Mouse (Mus musculus) embryonic facial prominence, embryonic 10.5 days (tissue): ENCODE measurements around the gene Smok3b. TPM values are rescaled to one million over a fixed set of nuclear protein-coding genes. Genes with fewer than 3 reads are reported as not detected.
"Not testable (repeated sequence)": the region's sequence is repeated elsewhere in the genome, so short reads cannot be mapped to it uniquely, and the experiment has no call there.

Experiments
- DNase-seq: peaks from one replicate; pipeline ENCODE4 v3.0.0-alpha.2; 2017; ENCODE audit warnings: low spot score
- H3K27ac ChIP-seq: fragments of 300-500 bp; sonication (generic); replicated peaks from 2 replicates; pipeline ENCODE4 v1.5.1; 2016; ENCODE audit warnings: mild to moderate bottlenecking
- H3K27me3 ChIP-seq: fragments of 300-500 bp; sonication (generic); replicated peaks from 2 replicates; pipeline ENCODE4 v1.6.1; 2016; ENCODE audit warnings: low read depth, mild to moderate bottlenecking; ENCODE audit not compliant: poor library complexity, severe bottlenecking
- H3K36me3 ChIP-seq: fragments of 300-500 bp; sonication (generic); replicated peaks from 2 replicates; pipeline ENCODE4 v1.6.1; 2016; ENCODE audit warnings: mild to moderate bottlenecking, moderate library complexity
- H3K4me1 ChIP-seq: fragments of 300-500 bp; sonication (generic); 2 replicates; pipeline ENCODE4 v1.6.1; 2016
- H3K4me3 ChIP-seq: fragments of 300-500 bp; sonication (generic); 2 replicates; pipeline ENCODE4 v1.5.1; 2016; ENCODE audit warnings: mild to moderate bottlenecking, moderate library complexity
- H3K9me3 ChIP-seq: fragments of 300-500 bp; sonication (generic); 2 replicates; pipeline ENCODE4 v1.6.1; 2016; ENCODE audit warnings: mild to moderate bottlenecking
- whole genome bisulfite sequencing: fragments of 180-500 bp; shearing (Covaris S2); methylation state at CpG from one replicate; pipeline ENCODE4 v1.1.7; 2016; 5-methylcytosine and 5-hydroxymethylcytosine counted together
- polyA plus RNA-seq: library from polyadenylated mRNA; unstranded; fragments of >200 nt; fragmentation: Nextera tagmentation; extraction: Ambion mirVana; gene quantifications from 2 replicates; pipeline ENCODE4 v1.2.1, GENCODE M21; 2016

The Smok3b gene
- polyA plus RNA-seq, 1 experiment from 2014 or later = not detected

DNA sequence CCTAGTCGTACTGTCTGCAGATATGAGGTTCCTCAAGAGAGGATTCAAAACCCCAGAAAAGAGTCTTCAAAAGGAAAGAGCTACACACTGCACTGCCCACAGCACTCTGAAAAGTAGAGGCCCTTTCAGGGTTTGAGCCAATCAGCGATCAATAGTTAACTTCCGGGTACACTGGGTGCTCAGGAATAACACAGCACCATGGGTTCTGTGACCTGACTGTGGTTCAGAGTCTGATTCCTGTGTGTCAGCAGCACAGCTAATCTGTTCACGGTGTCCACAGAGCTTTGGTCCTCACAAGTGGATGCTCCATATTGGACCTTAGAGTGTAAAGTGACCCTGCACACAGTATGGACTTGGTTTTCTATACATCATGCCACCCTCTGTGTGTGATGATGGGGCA, 1.7 kb upstream of the Smok3b start:
- not testable (repeated sequence) for H3K4me1 ChIP-seq, H3K9me3 ChIP-seq, H3K27me3 ChIP-seq, H3K4me3 ChIP-seq, H3K36me3 ChIP-seq, H3K27ac ChIP-seq, DNase-seq
- WGBS = 89% methylated on average over 4 of the region's 4 CpGs

GRCm38 (mm10) chr5:138052894-138053293, 31.7 kb downstream of the Smok3b start, which contains the start of gene Smok3c:
Gene Smok3c (plus strand): TSS chr5:138053194.
- not testable (repeated sequence) for H3K4me1 ChIP-seq, H3K36me3 ChIP-seq, DNase-seq, H3K27ac ChIP-seq, H3K9me3 ChIP-seq, H3K4me3 ChIP-seq, H3K27me3 ChIP-seq
- no CpG with 5 or more reads among the region's 5 CpGs for WGBS

GRCm38 (mm10) chr5:138073803-138074202, 52.6 kb downstream of the Smok3b start:
- WGBS = 90% methylated on average over 4 of the region's 4 CpGs
- H3K27ac ChIP-seq = no peak overlapping the region
- DNase-seq = no peak
- H3K36me3 ChIP-seq = no peaks in the 10 kb centered on the region
- no peak overlapping the region for H3K4me3 ChIP-seq
- no peaks in the 10 kb centered on the region for H3K9me3 ChIP-seq
- no peaks in the 10 kb centered on the region for H3K27me3 ChIP-seq
- H3K4me1 ChIP-seq = no peaks in the 10 kb centered on the region

DNA sequence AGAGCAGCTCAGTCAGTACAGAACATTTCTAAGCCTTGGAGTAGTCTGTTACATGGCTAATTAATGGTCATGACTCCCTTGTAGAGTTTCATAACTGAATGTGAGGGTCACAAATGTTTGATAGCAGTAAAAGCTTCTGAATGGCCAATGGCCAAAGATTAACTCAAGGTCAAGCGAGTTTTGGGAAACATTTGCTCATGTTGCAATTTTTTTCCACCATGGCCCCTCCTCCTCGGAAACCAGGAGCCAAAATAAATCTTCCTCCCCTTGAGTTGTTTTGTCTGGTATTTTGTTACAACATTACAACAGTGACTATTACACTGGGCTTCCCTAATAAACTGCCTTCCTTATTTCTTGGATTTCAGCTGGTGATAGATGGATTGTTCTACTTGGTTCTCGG, 54.5 kb downstream of the Smok3b start:
- no peak overlapping the region for H3K4me3 ChIP-seq
- H3K27ac ChIP-seq = no peak overlapping the region
- DNase-seq = no peak
- no peaks in the 10 kb centered on the region for H3K27me3 ChIP-seq
- H3K9me3 ChIP-seq = no peaks in the 10 kb centered on the region
- H3K4me1 ChIP-seq = no peaks in the 10 kb centered on the region
- 78% methylated on average over 3 of the region's 3 CpGs for WGBS
- H3K36me3 ChIP-seq = no peaks in the 10 kb centered on the region

GRCm38 (mm10) chr5:138076148-138076547, 54.9 kb downstream of the Smok3b start:
- Histone ChIP-seq H3K36me3 (no peaks in the 10 kb centered on the region), H3K4me1 (no peaks in the 10 kb centered on the region), H3K4me3 (no peak overlapping the region), H3K27ac (no peak overlapping the region), H3K9me3 (no peaks in the 10 kb centered on the region), H3K27me3 (no peaks in the 10 kb centered on the region)
- 61% methylated on average over 2 of the region's 2 CpGs for WGBS
- no peak for DNase-seq

- no peaks in the 10 kb centered on the region for H3K4me1 ChIP-seq
Measured at GRCm38 (mm10) chr5:138080456-138080855, 59.2 kb downstream of the Smok3b start.

DNA sequence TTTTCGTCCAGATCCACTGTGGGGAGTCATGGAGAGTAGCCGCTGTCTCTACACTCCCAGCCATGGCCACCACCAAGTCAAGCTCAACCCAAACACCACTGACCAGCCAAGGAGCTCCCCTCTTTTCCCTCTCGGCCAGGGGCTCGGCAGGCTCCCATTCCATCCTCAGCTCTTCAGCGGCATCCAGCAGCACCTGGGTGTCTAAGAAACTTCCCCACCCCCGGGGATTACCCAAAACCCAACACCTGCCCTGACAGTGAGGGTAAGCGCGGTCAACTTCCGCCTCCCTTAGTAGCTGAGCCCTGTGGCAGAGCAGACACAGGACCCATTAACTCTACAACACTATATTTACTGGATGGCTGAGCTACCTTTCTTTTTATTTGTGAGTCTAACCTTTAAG, 60.2 kb downstream of the Smok3b start:
- no peak for DNase-seq
- no peaks in the 10 kb centered on the region for H3K9me3 ChIP-seq
- 86% methylated on average over 9 of the region's 9 CpGs for WGBS
- peaks cover 6% of the 10 kb centered on the region for H3K4me1 ChIP-seq
- no peaks in the 10 kb centered on the region for H3K27me3 ChIP-seq
- H3K27ac ChIP-seq = no peak overlapping the region
- H3K36me3 ChIP-seq = no peaks in the 10 kb centered on the region
- H3K4me3 ChIP-seq = no peak overlapping the region

More at GRCm38 (mm10) chr5:138080456-138080855, 59.2 kb downstream of the Smok3b start:
- Histone ChIP-seq H3K4me3 (no peak overlapping the region), H3K27me3 (no peaks in the 10 kb centered on the region), H3K27ac (no peak overlapping the region), H3K9me3 (no peaks in the 10 kb centered on the region), H3K36me3 (no peaks in the 10 kb centered on the region)
- DNase-seq = no peak
- WGBS = 88% methylated on average over 5 of the region's 5 CpGs

GRCm38 (mm10) chr5:138083318-138083900, 62.2 kb downstream of the Smok3b start:
- Histone ChIP-seq H3K27me3 (no peaks in the 10 kb centered on the region), H3K9me3 (no peaks in the 10 kb centered on the region), H3K36me3 (peaks cover 14% of the 10 kb centered on the region), H3K27ac (no peak overlapping the region), H3K4me3 (no peak overlapping the region), H3K4me1 (peaks cover 11% of the 10 kb centered on the region)
- no peak for DNase-seq
- WGBS = 68% methylated on average over 2 of the region's 2 CpGs

GRCm38 (mm10) chr5:138083936-138084335, 62.7 kb downstream of the Smok3b start:
- DNase-seq = no peak
- peaks cover 11% of the 10 kb centered on the region for H3K4me1 ChIP-seq
- WGBS = 96% methylated on average over 2 of the region's 2 CpGs
- H3K36me3 ChIP-seq = peaks cover 19% of the 10 kb centered on the region
- no peaks in the 10 kb centered on the region for H3K27me3 ChIP-seq
- no peak overlapping the region for H3K27ac ChIP-seq
- H3K9me3 ChIP-seq = no peaks in the 10 kb centered on the region
- H3K4me3 ChIP-seq = no peak overlapping the region

GRCm38 (mm10) chr5:138084507-138084906, 63.3 kb downstream of the Smok3b start:
- Histone ChIP-seq H3K4me3 (peak overlapping the region; percentile 95), H3K4me1 (peaks cover 11% of the 10 kb centered on the region), H3K27me3 (no peaks in the 10 kb centered on the region), H3K9me3 (no peaks in the 10 kb centered on the region), H3K36me3 (peaks cover 25% of the 10 kb centered on the region), H3K27ac (peak overlapping the region; percentile 99)
- DNase-seq = no peak
- WGBS = 68% methylated on average over 2 of the region's 2 CpGs

DNA sequence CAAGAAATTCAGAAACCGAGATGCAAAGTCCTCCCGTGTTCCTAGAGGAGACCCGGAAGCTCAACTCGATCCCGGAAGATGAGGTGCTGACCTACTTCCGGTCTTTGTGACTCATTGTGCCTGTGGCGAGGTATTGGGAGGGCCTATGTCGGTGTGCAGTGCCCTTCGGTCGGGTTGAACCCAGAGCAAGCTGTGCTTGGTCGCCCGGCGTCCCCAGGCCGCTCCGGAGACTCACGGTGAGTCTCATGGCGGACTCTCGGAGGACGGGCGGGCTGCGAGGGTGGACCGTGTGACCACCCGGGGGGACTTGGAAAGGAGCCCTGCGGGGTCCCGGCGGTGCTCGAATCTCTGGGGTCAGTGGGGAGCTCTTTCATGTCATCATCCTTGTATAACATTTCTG, 63.8 kb downstream of the Smok3b start, which contains the start of gene Zkscan1:
Gene Zkscan1 (plus strand): TSS at position 89 of the 400 bp plus-strand sequence.
- Histone ChIP-seq H3K27me3 (no peaks in the 10 kb centered on the region), H3K27ac (peak within 1 kb of the TSS; percentile 99), H3K4me3 (peak within 1 kb of the TSS; percentile 95), H3K4me1 (peaks cover 11% of the 10 kb centered on the region), H3K36me3 (peaks cover 25% of the 10 kb centered on the region), H3K9me3 (no peaks in the 10 kb centered on the region)
- under 1% methylated on average over 27 of the region's 27 CpGs for WGBS
- DNase-seq = peak; percentile 89

- under 1% methylated on average over 18 of the region's 18 CpGs for WGBS
- peak overlapping the region; percentile 95 for H3K4me3 ChIP-seq
- peak overlapping the region; percentile 99 for H3K27ac ChIP-seq
- peaks cover 27% of the 10 kb centered on the region for H3K36me3 ChIP-seq
- H3K4me1 ChIP-seq = peaks cover 11% of the 10 kb centered on the region
- no peaks in the 10 kb centered on the region for H3K9me3 ChIP-seq
- H3K27me3 ChIP-seq = no peaks in the 10 kb centered on the region
- no peak for DNase-seq
Measured at GRCm38 (mm10) chr5:138085421-138085911, 64.2 kb downstream of the Smok3b start.

- Histone ChIP-seq H3K9me3 (no peaks in the 10 kb centered on the region), H3K27me3 (no peaks in the 10 kb centered on the region), H3K27ac (no peak overlapping the region), H3K4me1 (peaks cover 11% of the 10 kb centered on the region), H3K4me3 (peak overlapping the region; percentile 95; the same call in 1 of the 2 replicates), H3K36me3 (peaks cover 35% of the 10 kb centered on the region)
- DNase-seq = no peak
- WGBS = 91% methylated on average over 3 of the region's 3 CpGs
Measured at GRCm38 (mm10) chr5:138086842-138087241, 65.6 kb downstream of the Smok3b start.
